Mouse (Mus musculus) hindbrain, embryonic 15.5 days (tissue): ENCODE data around the gene Trp53. TPM values are rescaled to one million over a fixed set of nuclear protein-coding genes. Genes with fewer than 3 reads are reported as not detected.

ENCODE experiments used
- ATAC-seq: fragments of 200-750 bp; cut with Nextera tagmentation; 2 replicates; pipeline ENCODE4 v1.8.0; 2017; ENCODE audit warnings: low read depth, moderate number of reproducible peaks, moderate TSS enrichment; ENCODE audit not compliant: low FRiP score
- H3K27ac ChIP-seq: fragments of 300-500 bp; sonication (generic); replicated peaks from 2 replicates; pipeline ENCODE4 v1.5.1; 2015; ENCODE audit warnings: mild to moderate bottlenecking, inconsistent platforms
- H3K27me3 ChIP-seq: fragments of 300-500 bp; sonication (generic); 2 replicates; pipeline ENCODE4 v1.6.1; 2015; ENCODE audit warnings: control low read depth, inconsistent platforms
- H3K36me3 ChIP-seq: fragments of 300-500 bp; sonication (generic); 2 replicates; pipeline ENCODE4 v1.6.1; 2015; ENCODE audit warnings: control low read depth, inconsistent platforms
- H3K4me1 ChIP-seq: fragments of 300-500 bp; sonication (generic); replicated peaks from 2 replicates; pipeline ENCODE4 v1.6.1; 2015; ENCODE audit warnings: control low read depth, inconsistent platforms
- H3K4me2 ChIP-seq: fragments of 300-500 bp; sonication (generic); 2 replicates; pipeline ENCODE4 v1.6.1; 2015; ENCODE audit warnings: moderate library complexity, mild to moderate bottlenecking, inconsistent platforms
- H3K4me3 ChIP-seq: fragments of 300-500 bp; sonication (generic); 2 replicates; pipeline ENCODE4 v1.5.1; 2015; ENCODE audit warnings: mild to moderate bottlenecking, inconsistent platforms
- H3K9ac ChIP-seq: fragments of 300-500 bp; sonication (generic); 2 replicates; pipeline ENCODE4 v1.6.1; 2015; ENCODE audit warnings: inconsistent platforms
- H3K9me3 ChIP-seq: fragments of 300-500 bp; sonication (generic); 2 replicates; pipeline ENCODE4 v1.6.1; 2016; ENCODE audit warnings: control low read depth, inconsistent platforms
- WGBS: fragments of 180-500 bp; shearing (Covaris S2); methylation state at CpG from one replicate; pipeline ENCODE4 v1.1.7; 2015; 5-methylcytosine and 5-hydroxymethylcytosine counted together
- polyA plus RNA-seq: library from polyadenylated mRNA; unstranded; fragments of >200 nt; fragmentation: Nextera tagmentation; extraction: Ambion mirVana; gene quantifications from 2 replicates; pipeline ENCODE4 v1.2.1, GENCODE M21; 2015

Gene Trp53
- polyA plus RNA-seq, 1 experiment from 2014 or later = 64.2 TPM

- Histone ChIP-seq H3K4me1 (peaks cover 12% of the 10 kb centered on the region), H3K4me3 (no peak overlapping the region), H3K9me3 (no peaks in the 10 kb centered on the region), H3K4me2 (no peak overlapping the region), H3K9ac (no peak overlapping the region), H3K36me3 (peaks cover 35% of the 10 kb centered on the region), H3K27ac (no peak overlapping the region), H3K27me3 (no peaks in the 10 kb centered on the region)
- 82% methylated on average over 7 of the region's 7 CpGs for WGBS
- ATAC-seq = no peak
Measured at GRCm38 (mm10) chr11:69585718-69586325, 5.7 kb downstream of the Trp53 start.

GRCm38 (mm10) chr11:69589207-69589834 lies 9.2 kb downstream of the Trp53 start:
- H3K27me3 ChIP-seq = no peaks in the 10 kb centered on the region
- no peaks in the 10 kb centered on the region for H3K9me3 ChIP-seq
- WGBS = 94% methylated on average over 22 of the region's 22 CpGs
- ATAC-seq = no peak
- H3K4me3 ChIP-seq = no peak overlapping the region
- H3K9ac ChIP-seq = no peak overlapping the region
- H3K4me1 ChIP-seq = no peaks in the 10 kb centered on the region; the same call in 1 of the 2 replicates
- H3K27ac ChIP-seq = no peak overlapping the region
- H3K36me3 ChIP-seq = peaks cover 35% of the 10 kb centered on the region
- H3K4me2 ChIP-seq = no peak overlapping the region

GRCm38 (mm10) chr11:69590622-69591021 lies 10.5 kb downstream of the Trp53 start:
- Histone ChIP-seq H3K27me3 (no peaks in the 10 kb centered on the region), H3K36me3 (peaks cover 35% of the 10 kb centered on the region), H3K4me3 (no peak overlapping the region), H3K9me3 (no peaks in the 10 kb centered on the region), H3K4me2 (no peak overlapping the region), H3K4me1 (no peaks in the 10 kb centered on the region; the same call in 1 of the 2 replicates), H3K27ac (no peak overlapping the region), H3K9ac (no peak overlapping the region)
- 94% methylated on average over 8 of the region's 8 CpGs for WGBS
- ATAC-seq = no peak

- no peaks in the 10 kb centered on the region for H3K27me3 ChIP-seq
- no peak for ATAC-seq
- H3K9ac ChIP-seq = no peak overlapping the region
- no peaks in the 10 kb centered on the region; the same call in 1 of the 2 replicates for H3K4me1 ChIP-seq
- H3K9me3 ChIP-seq = no peaks in the 10 kb centered on the region
- H3K4me3 ChIP-seq = no peak overlapping the region
- 85% methylated on average over 3 of the region's 3 CpGs for WGBS
- H3K36me3 ChIP-seq = peaks cover 35% of the 10 kb centered on the region
- no peak overlapping the region for H3K4me2 ChIP-seq
- peak overlapping the region; percentile 59; the same call in 1 of the 2 replicates for H3K27ac ChIP-seq
Measured at GRCm38 (mm10) chr11:69591424-69591823, 11.3 kb downstream of the Trp53 start.

- no peak overlapping the region for H3K4me3 ChIP-seq
- no peak overlapping the region for H3K4me2 ChIP-seq
- peak; percentile 88 for ATAC-seq
- 76% methylated on average over 7 of the region's 7 CpGs for WGBS
- no peaks in the 10 kb centered on the region for H3K27me3 ChIP-seq
- peaks cover 35% of the 10 kb centered on the region for H3K36me3 ChIP-seq
- H3K9ac ChIP-seq = no peak overlapping the region
- H3K9me3 ChIP-seq = no peaks in the 10 kb centered on the region
- H3K27ac ChIP-seq = peak overlapping the region; percentile 59
- H3K4me1 ChIP-seq = no peaks in the 10 kb centered on the region; the same call in 1 of the 2 replicates
Measured at GRCm38 (mm10) chr11:69591899-69592637, 11.9 kb downstream of the Trp53 start.

GRCm38 (mm10) chr11:69592799-69593198 lies 12.6 kb downstream of the Trp53 start:
- H3K27ac ChIP-seq = peak overlapping the region; percentile 59
- no peak for ATAC-seq
- H3K9me3 ChIP-seq = no peaks in the 10 kb centered on the region
- WGBS = 89% methylated on average over 4 of the region's 4 CpGs
- peaks cover 28% of the 10 kb centered on the region for H3K36me3 ChIP-seq
- H3K27me3 ChIP-seq = no peaks in the 10 kb centered on the region
- H3K4me2 ChIP-seq = no peak overlapping the region
- no peak overlapping the region for H3K4me3 ChIP-seq
- no peaks in the 10 kb centered on the region; the same call in 1 of the 2 replicates for H3K4me1 ChIP-seq
- H3K9ac ChIP-seq = no peak overlapping the region

GRCm38 (mm10) chr11:69594853-69595252 lies 14.7 kb downstream of the Trp53 start:
- Histone ChIP-seq H3K36me3 (peaks cover 15% of the 10 kb centered on the region), H3K9ac (no peak overlapping the region), H3K4me2 (no peak overlapping the region), H3K9me3 (no peaks in the 10 kb centered on the region), H3K27me3 (no peaks in the 10 kb centered on the region), H3K27ac (no peak overlapping the region), H3K4me1 (peaks cover 8% of the 10 kb centered on the region), H3K4me3 (no peak overlapping the region)
- 96% methylated on average over 6 of the region's 6 CpGs for WGBS
- ATAC-seq = no peak

- Histone ChIP-seq H3K4me2 (0 out of 2 replicates have a peak overlapping the region, but pooled peaks have one; percentile 20), H3K27me3 (no peaks in the 10 kb centered on the region), H3K27ac (peak overlapping the region; percentile 76; the same call in 1 of the 2 replicates), H3K4me3 (no peak overlapping the region), H3K9me3 (no peaks in the 10 kb centered on the region), H3K9ac (no peak overlapping the region), H3K4me1 (peaks cover 49% of the 10 kb centered on the region), H3K36me3 (peaks cover 23% of the 10 kb centered on the region)
- 10% methylated on average over 9 of the region's 9 CpGs for WGBS
- ATAC-seq = no peak
Measured at GRCm38 (mm10) chr11:69599436-69599835, 19.3 kb downstream of the Trp53 start.

- peak; percentile 70 for ATAC-seq
- H3K9ac ChIP-seq = no peak overlapping the region
- H3K36me3 ChIP-seq = peaks cover 23% of the 10 kb centered on the region
- no peaks in the 10 kb centered on the region for H3K9me3 ChIP-seq
- peaks cover 50% of the 10 kb centered on the region for H3K4me1 ChIP-seq
- 11% methylated on average over 6 of the region's 6 CpGs for WGBS
- H3K27ac ChIP-seq = peak overlapping the region; percentile 76
- 0 out of 2 replicates have a peak overlapping the region, but pooled peaks have one; percentile 14 for H3K4me2 ChIP-seq
- H3K27me3 ChIP-seq = no peaks in the 10 kb centered on the region
- no peak overlapping the region for H3K4me3 ChIP-seq
Measured at GRCm38 (mm10) chr11:69600098-69600497, 19.9 kb downstream of the Trp53 start.

- Histone ChIP-seq H3K4me1 (peaks cover 55% of the 10 kb centered on the region), H3K36me3 (peaks cover 23% of the 10 kb centered on the region), H3K9me3 (no peaks in the 10 kb centered on the region), H3K4me2 (no peak overlapping the region), H3K27me3 (no peaks in the 10 kb centered on the region), H3K9ac (no peak overlapping the region), H3K27ac (no peak overlapping the region), H3K4me3 (no peak overlapping the region)
- ATAC-seq = no peak
- WGBS = 68% methylated on average over 3 of the region's 3 CpGs
Measured at GRCm38 (mm10) chr11:69601768-69602167, 21.6 kb downstream of the Trp53 start.

GRCm38 (mm10) chr11:69603516-69603915 lies 23.4 kb downstream of the Trp53 start:
- no peaks in the 10 kb centered on the region for H3K27me3 ChIP-seq
- peaks cover 23% of the 10 kb centered on the region for H3K36me3 ChIP-seq
- H3K27ac ChIP-seq = no peak overlapping the region
- no peak overlapping the region for H3K9ac ChIP-seq
- peak overlapping the region; percentile 83 for H3K4me2 ChIP-seq
- 79% methylated on average over 8 of the region's 8 CpGs for WGBS
- peak overlapping the region; percentile 65 for H3K4me3 ChIP-seq
- H3K9me3 ChIP-seq = no peaks in the 10 kb centered on the region
- peaks cover 55% of the 10 kb centered on the region for H3K4me1 ChIP-seq
- ATAC-seq = no peak

GRCm38 (mm10) chr11:69604347-69604746 lies 24.2 kb downstream of the Trp53 start:
- Histone ChIP-seq H3K4me2 (peak overlapping the region; percentile 83), H3K4me3 (peak overlapping the region; percentile 65), H3K27ac (peak overlapping the region; percentile 67), H3K9ac (peak overlapping the region; percentile 74), H3K27me3 (no peaks in the 10 kb centered on the region), H3K4me1 (peaks cover 52% of the 10 kb centered on the region), H3K9me3 (no peaks in the 10 kb centered on the region), H3K36me3 (peaks cover 21% of the 10 kb centered on the region)
- no peak for ATAC-seq
- 42% methylated on average over 3 of the region's 3 CpGs for WGBS
